Mouse (Mus musculus): ENCODE data around the gene Cd200r1. TPM values are rescaled to one million over a fixed set of nuclear protein-coding genes. Genes with fewer than 3 reads are reported as not detected.
"Not testable (repeated sequence)": the region's sequence is repeated elsewhere in the genome, so short reads cannot be mapped to it uniquely, and the experiment has no call there.

Cd200r1 gene
- polyA plus RNA-seq, 1 experiment from 2014 or later, result 0.83 TPM

DNA sequence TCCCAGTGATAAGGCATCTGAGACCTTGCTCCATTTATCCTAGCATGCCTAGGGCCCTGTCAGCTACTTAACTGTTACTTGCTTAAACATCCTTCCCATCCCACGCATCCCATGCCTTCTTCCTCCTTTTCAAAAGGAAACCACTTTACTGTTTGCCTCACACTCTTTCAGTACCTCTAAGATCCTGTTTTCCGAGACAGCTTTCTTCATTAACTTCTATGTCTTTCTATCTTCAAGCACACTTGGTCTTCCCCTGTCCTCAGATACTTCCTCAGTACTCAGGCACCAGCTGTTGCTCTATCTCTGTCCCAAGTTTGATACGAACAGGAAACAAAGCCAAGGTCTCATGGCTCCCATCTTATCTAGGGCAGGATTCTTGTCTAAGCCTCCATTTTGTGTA, 8.1 kb downstream of the Cd200r1 start:
- no peaks in the 10 kb centered on the region for H3K27me3 ChIP-seq

DNA sequence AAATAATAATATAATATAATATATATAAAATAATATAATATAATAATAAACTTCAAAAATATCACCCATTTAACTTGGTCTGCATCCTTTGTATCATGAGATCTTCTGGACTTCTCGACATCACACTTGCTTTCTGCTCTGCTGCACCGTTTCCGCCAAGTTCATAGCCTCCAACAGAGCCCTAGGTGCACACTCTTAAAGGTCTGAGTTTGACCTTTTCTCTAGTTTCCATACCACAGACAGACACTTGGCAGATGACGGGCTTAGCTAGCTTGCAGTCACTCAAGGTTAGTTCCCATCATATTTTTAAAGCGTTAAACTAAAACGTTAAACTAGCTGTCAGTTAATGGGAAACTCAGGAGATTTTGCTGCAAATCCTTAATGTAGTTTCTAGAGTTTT, 8.7 kb downstream of the Cd200r1 start:
- Histone ChIP-seq H3K27me3 (no peaks in the 10 kb centered on the region), H3K27ac (no peak overlapping the region), H3K4me3 (no peak overlapping the region), H3K4me1 (no peaks in the 10 kb centered on the region), H3K36me3 (no peaks in the 10 kb centered on the region), H3K9me3 (no peaks in the 10 kb centered on the region), H3K4me2 (replicated peaks) (no peak overlapping the region), H3K9ac (no peak overlapping the region)
- WGBS, result 84% methylated on average over 6 of the region's 6 CpGs
- ATAC-seq (ENCODE audit: low FRiP score, low read depth), result no peak

More for the DNA sequence above, 8.1 kb downstream of the Cd200r1 start:
- H3K9ac ChIP-seq, result no peak overlapping the region
- H3K9me3 ChIP-seq, result no peaks in the 10 kb centered on the region
- H3K4me2 ChIP-seq (replicated peaks), result no peak overlapping the region
- 88% methylated on average over 3 of the region's 3 CpGs for WGBS
- no peaks in the 10 kb centered on the region for H3K36me3 ChIP-seq
- no peak overlapping the region for H3K27ac ChIP-seq
- no peaks in the 10 kb centered on the region for H3K4me1 ChIP-seq
- no peak overlapping the region for H3K4me3 ChIP-seq
- no peak for ATAC-seq (ENCODE audit: low FRiP score, low read depth)

DNA sequence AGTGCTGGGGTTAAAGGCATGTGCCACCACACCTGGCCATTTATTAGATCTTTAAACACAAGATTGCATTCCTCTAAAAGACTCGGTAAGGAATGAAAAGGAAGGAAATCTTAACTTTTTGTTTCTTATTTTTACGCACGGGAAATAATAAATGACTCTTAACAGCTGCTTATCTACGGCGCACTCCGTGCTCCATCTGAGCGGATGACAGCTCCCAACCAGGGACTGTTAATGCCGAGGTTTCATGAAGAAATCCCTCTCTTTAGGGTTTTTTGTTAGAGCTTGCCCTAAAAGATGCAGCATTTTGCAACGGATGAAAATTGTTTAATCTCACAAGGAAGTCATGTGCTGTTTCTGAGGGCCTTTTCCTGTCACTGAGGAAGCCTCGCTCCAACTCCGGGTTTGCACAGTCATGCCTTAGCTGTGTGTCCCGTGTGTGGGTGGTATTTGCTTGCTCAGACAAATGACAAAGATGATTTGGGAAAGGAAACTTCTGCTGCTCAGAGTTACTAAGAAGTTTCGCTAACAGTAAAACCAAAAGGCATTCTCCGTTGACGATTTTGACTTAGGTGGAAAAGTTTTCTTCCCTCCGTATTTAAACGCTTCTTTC, 13.1 kb downstream of the Cd200r1 start:
- Histone ChIP-seq H3K9me3 (no peaks in the 10 kb centered on the region), H3K27me3 (no peaks in the 10 kb centered on the region), H3K4me2 (replicated peaks) (no peak overlapping the region), H3K27ac (no peak overlapping the region), H3K4me1 (no peaks in the 10 kb centered on the region), H3K9ac (no peak overlapping the region), H3K36me3 (no peaks in the 10 kb centered on the region), H3K4me3 (no peak overlapping the region)
- no peak for ATAC-seq (ENCODE audit: low FRiP score, low read depth)
- WGBS, result 64% methylated on average over 17 of the region's 17 CpGs

DNA sequence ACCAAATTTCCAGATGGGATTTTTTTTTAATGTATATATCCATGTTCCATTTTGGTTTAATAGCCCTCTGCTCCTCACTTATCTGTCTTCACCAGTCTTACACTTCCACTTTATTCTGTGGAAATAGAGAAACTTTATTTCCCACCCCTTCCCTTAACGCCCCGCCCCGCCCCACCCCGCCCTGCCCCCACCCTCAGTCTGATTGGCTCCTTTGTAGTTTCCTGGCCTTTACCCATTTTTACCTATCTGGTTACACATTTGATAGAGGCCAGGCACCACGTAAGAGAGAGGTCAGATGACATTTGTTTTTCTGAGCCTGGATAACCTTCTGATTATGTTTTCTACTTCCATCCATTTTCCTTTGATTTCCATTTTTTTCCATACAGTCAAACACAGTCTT, 14.0 kb downstream of the Cd200r1 start:
- Histone ChIP-seq H3K4me1 (no peaks in the 10 kb centered on the region), H3K9me3 (no peaks in the 10 kb centered on the region), H3K4me2 (replicated peaks) (no peak overlapping the region), H3K9ac (no peak overlapping the region), H3K27ac (no peak overlapping the region), H3K4me3 (no peak overlapping the region), H3K27me3 (no peaks in the 10 kb centered on the region), H3K36me3 (no peaks in the 10 kb centered on the region)
- 84% methylated on average over 5 of the region's 5 CpGs for WGBS
- ATAC-seq (ENCODE audit: low FRiP score, low read depth), result no peak

DNA sequence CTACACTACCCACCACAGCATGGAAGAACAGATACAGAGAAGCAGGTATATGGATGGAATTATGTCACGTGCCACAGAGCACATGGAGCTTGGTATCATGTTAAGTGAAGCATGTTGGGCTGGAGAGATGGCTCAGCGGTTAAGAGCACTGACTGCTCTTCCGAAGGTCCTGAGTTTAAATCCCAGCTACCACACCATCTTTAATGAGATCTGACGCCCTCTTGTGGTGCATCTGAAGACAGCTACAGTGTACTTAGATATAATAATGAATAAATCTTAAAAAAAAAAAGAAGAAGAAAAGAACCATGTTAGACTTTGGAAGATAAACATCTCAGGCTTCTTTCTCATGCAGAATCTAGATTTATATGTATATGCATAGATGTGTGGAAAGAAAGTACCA, 15.2 kb downstream of the Cd200r1 start:
- Histone ChIP-seq H3K4me2 (replicated peaks) (no peak overlapping the region), H3K27me3 (no peaks in the 10 kb centered on the region), H3K9ac (no peak overlapping the region), H3K27ac (no peak overlapping the region), H3K4me3 (no peak overlapping the region), H3K4me1 (no peaks in the 10 kb centered on the region), H3K36me3 (no peaks in the 10 kb centered on the region), H3K9me3 (no peaks in the 10 kb centered on the region)
- 70% methylated on average over 4 of the region's 4 CpGs for WGBS
- ATAC-seq (ENCODE audit: low FRiP score, low read depth), result no peak

DNA sequence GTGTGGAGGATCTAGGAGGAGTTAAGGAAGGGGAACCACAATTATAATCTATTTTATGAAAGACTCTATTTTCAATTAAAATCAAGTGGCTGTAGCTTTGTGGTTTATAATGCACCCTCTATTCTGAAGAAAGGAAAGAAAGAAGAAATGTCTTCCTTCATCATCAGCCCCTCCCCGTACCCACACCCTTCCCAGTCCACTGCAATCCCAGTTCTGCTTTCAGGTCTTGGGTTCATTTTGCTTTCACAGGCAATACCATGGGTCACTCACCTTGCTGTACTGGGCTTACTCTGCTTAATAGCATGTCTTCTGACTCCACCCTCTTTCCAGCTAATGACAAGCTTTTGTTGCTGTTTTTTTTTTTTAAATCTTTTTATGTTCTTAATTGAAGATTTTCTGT, 21.4 kb downstream of the Cd200r1 start:
- WGBS, result 94% methylated on average over 1 of the region's 1 CpGs
- no peak for ATAC-seq (ENCODE audit: low FRiP score, low read depth)
- no peaks in the 10 kb centered on the region for H3K36me3 ChIP-seq
- no peaks in the 10 kb centered on the region for H3K4me1 ChIP-seq
- H3K9ac ChIP-seq, result no peak overlapping the region
- H3K27ac ChIP-seq, result no peak overlapping the region
- no peak overlapping the region for H3K4me2 ChIP-seq (replicated peaks)
- no peaks in the 10 kb centered on the region for H3K9me3 ChIP-seq
- no peak overlapping the region for H3K4me3 ChIP-seq
- no peaks in the 10 kb centered on the region for H3K27me3 ChIP-seq

DNA sequence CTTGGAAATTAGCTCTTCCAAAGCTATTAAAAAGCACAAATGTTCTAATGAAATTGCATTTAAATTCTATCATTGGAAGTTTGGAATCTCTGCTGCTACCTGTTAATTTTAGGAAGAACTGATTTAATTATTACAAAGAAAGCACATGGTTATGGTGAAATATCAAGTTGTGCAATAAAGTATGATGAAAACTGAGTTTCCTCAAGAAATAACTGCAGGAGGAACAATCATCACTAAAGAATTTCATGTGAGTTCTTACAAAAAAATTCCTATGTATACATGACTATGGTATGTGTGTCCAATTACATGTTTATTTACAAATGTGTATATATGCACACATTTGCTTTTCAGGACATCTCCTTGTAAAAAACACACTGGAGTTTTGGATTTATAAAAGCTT, 28.9 kb downstream of the Cd200r1 start:
- no peak for ATAC-seq (ENCODE audit: low FRiP score, low read depth)
- H3K4me1 ChIP-seq, result no peaks in the 10 kb centered on the region
- no peaks in the 10 kb centered on the region for H3K9me3 ChIP-seq
- H3K4me3 ChIP-seq, result no peak overlapping the region
- H3K27me3 ChIP-seq, result no peaks in the 10 kb centered on the region
- no peaks in the 10 kb centered on the region for H3K36me3 ChIP-seq
- no peak overlapping the region for H3K4me2 ChIP-seq (replicated peaks)
- H3K27ac ChIP-seq, result no peak overlapping the region
- no peak overlapping the region for H3K9ac ChIP-seq

DNA sequence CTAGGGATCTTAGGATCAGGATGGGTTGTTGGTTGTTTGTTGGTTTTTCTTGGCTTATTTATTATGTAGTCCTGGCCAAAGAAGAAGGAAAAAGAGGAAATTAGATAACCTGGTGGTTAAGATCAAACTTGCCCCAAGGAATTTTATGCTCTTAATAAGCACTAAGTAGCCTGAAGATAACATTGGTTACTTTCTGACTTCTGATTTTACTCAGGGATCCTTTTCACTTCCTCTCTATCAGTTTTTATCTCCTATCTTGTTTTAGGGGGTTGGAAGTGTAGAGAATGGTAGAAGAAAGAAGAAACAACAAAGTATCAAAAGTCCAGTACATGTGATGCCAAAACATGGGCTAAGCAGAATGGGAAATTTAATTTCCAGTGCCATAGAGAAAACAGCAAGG, 40.4 kb downstream of the Cd200r1 start:
- Histone ChIP-seq H3K27ac (no peak overlapping the region), H3K4me2 (replicated peaks) (no peak overlapping the region), H3K27me3 (no peaks in the 10 kb centered on the region), H3K36me3 (no peaks in the 10 kb centered on the region), H3K9ac (no peak overlapping the region), H3K9me3 (no peaks in the 10 kb centered on the region), H3K4me3 (no peak overlapping the region), H3K4me1 (no peaks in the 10 kb centered on the region)
- no peak for ATAC-seq (ENCODE audit: low FRiP score, low read depth)

DNA sequence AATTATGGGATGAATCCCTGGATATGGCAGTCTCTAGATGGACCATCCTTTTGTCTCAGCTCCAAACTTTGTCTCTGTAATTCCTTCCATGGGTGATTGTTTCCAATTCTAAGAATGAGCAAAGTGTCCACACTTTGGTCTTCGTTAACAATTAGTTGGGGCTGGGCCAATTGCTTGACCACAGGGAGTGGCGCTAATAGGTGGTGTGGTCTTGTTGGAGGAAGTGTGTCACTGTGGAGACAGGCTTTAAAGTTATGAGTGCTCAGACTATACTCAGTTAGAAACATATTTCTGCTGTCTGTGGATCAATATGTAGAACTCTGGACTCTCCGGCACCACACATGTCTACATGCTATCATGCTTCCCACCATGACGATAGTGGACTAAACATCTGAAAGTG, 44.7 kb downstream of the Cd200r1 start:
- ATAC-seq (ENCODE audit: low FRiP score, low read depth); H3K4me1 ChIP-seq; H3K36me3 ChIP-seq; H3K27me3 ChIP-seq; H3K4me3 ChIP-seq; H3K4me2 ChIP-seq (replicated peaks); H3K27ac ChIP-seq; H3K9ac ChIP-seq; H3K9me3 ChIP-seq: not testable (repeated sequence)
- 95% methylated on average over 4 of the region's 4 CpGs for WGBS

DNA sequence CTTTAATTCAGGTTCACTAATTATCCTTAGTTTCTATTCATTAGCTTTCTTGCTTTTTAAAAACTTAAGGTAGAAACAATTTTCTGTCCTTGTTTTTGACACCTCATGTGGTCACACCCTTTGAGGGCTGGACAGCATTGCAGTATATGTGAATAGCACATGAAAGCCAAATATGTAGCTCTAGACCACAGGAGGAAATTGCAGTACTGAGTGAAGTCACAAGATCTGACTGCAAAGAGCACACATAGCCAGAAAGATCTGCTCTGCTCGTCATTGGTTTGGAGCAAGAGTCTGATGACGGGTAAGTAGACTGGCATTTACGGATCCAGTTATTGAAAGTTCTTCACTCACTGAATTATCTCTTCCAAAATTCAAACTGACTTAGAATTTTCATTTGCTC, 46.0 kb downstream of the Cd200r1 start, which contains the start of gene Cd200r4:
Gene Cd200r4, plus strand, starts transcription at position 190 of the 400 bp plus-strand sequence.
- 77% methylated on average over 3 of the region's 3 CpGs for WGBS
- Histone ChIP-seq H3K9ac (no peak within 1 kb of the TSS), H3K4me1 (no peaks in the 10 kb centered on the region), H3K36me3 (no peaks in the 10 kb centered on the region), H3K4me2 (replicated peaks) (no peak within 1 kb of the TSS), H3K4me3 (no peak within 1 kb of the TSS), H3K27ac (no peak within 1 kb of the TSS), H3K27me3 (no peaks in the 10 kb centered on the region), H3K9me3 (no peaks in the 10 kb centered on the region)
- ATAC-seq (ENCODE audit: low FRiP score, low read depth), result no peak

DNA sequence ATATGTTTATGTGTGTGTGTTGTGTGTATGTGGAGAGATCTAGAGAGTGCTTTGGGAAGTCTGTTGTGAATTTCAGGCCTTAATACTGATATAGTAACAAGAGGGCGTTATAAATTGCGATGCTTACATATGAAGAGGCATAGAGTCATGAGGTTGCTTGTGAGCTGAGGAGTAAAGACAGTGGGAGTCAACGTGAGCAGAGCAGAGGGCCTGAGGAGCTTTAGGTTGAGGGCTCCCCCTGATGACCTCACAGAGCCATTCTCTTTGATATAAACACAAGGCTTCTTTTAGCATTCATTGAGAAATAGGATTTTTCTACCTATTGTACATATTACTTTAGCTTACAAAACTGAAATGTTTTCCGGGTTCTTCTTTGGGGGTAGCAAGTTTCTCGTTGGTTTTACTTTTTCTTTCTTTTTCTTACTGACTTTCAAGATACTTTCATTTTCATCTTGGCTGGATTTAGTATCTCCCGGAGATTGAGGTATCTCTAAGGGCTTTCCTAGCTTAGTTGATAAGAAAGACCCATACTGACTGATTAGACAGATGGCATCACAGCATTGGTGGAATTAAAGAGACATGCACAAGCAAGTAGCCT, 47.0 kb downstream of the Cd200r1 start:
- no peak overlapping the region for H3K27ac ChIP-seq
- WGBS, result 85% methylated on average over 6 of the region's 6 CpGs
- no peak overlapping the region for H3K9ac ChIP-seq
- no peaks in the 10 kb centered on the region for H3K9me3 ChIP-seq
- ATAC-seq (ENCODE audit: low FRiP score, low read depth), result no peak
- no peaks in the 10 kb centered on the region for H3K4me1 ChIP-seq
- H3K4me3 ChIP-seq, result no peak overlapping the region
- no peaks in the 10 kb centered on the region for H3K27me3 ChIP-seq
- no peak overlapping the region for H3K4me2 ChIP-seq (replicated peaks)
- no peaks in the 10 kb centered on the region for H3K36me3 ChIP-seq

DNA sequence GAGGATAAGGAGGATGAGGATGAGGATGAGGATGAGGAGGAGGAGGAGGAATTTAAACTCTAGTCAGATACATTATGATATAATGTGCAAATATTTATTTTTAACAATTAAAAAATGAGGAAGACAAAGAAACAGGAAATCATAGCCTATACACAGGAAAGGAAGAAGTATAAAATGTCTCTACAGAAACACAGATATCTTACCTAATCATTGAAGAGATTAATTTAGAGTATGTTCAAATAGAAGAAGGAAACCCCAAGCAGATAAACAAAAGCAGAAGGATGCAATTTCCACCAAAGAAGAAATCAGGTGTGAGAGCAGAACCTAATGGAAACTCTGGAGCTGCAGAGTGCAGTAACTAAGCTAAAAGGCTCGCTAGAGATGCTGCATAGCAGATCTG, 52.5 kb downstream of the Cd200r1 start:
- Histone ChIP-seq H3K9me3 (no peaks in the 10 kb centered on the region), H3K9ac (no peak overlapping the region), H3K4me3 (no peak overlapping the region), H3K4me1 (no peaks in the 10 kb centered on the region), H3K4me2 (replicated peaks) (no peak overlapping the region), H3K27me3 (no peaks in the 10 kb centered on the region), H3K27ac (no peak overlapping the region), H3K36me3 (no peaks in the 10 kb centered on the region)
- no peak for ATAC-seq (ENCODE audit: low FRiP score, low read depth)
- 51% methylated on average over 1 of the region's 1 CpGs for WGBS

DNA sequence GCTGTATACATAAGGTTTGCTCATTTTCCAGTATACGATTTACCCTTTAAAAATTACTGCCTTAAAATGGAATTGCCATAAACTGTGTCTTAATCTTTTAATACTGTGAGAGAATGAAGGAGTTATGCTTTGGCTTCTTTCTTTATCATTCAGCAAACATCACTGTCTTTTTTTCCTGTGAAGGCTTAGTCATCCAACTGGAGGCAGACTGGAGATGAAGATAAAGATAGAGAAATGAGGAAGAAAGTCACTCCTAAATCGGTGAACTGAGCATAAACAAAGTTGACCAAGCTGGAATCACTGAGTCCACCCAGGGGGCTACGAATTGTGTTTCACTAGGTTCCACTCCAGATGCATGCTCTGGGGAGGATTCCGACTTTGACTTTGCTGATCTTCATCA, 55.0 kb downstream of the Cd200r1 start:
- no peak overlapping the region for H3K4me3 ChIP-seq
- H3K9me3 ChIP-seq, result no peaks in the 10 kb centered on the region
- H3K4me1 ChIP-seq, result no peaks in the 10 kb centered on the region
- no peaks in the 10 kb centered on the region for H3K36me3 ChIP-seq
- no peaks in the 10 kb centered on the region for H3K27me3 ChIP-seq
- H3K4me2 ChIP-seq (replicated peaks), result no peak overlapping the region
- WGBS, result 82% methylated on average over 4 of the region's 4 CpGs
- H3K27ac ChIP-seq, result no peak overlapping the region
- no peak overlapping the region for H3K9ac ChIP-seq
- no peak for ATAC-seq (ENCODE audit: low FRiP score, low read depth)

Measured in limb, embryonic 13.5 days (tissue).